8 mouse cellular contexts compared by ENCODE assay signal in genomic region chr1:78724458-78725190, GRCm38 (mm10).
DNase-seq lines count a peak whose midpoint lies in the region; ATAC-seq and TF ChIP-seq lines count a peak whose summit lies in the region.

No protein-coding gene starts in this region.

- H3K36me3 ChIP-seq in limb, embryonic 11.5 days (ENCODE audit: control insufficient read depth, insufficient read depth, low read length): no peaks in the 10 kb centered on the region
- no peaks in the 10 kb centered on the region for H3K36me3 ChIP-seq in myocyte (ENCODE audit: control insufficient read depth, insufficient read depth)

- H3K4me1 ChIP-seq in limb, embryonic 11.5 days (ENCODE audit: control insufficient read depth, insufficient read depth, low read length): no peaks in the 10 kb centered on the region

- no peak overlapping the region for H3K4me3 ChIP-seq in limb, embryonic 11.5 days (ENCODE audit: low read depth, low read length)
- no peak overlapping the region for H3K4me3 ChIP-seq in myocyte

- H3K9ac ChIP-seq in limb, embryonic 11.5 days (ENCODE audit: low read length): no peak overlapping the region; the same call in 1 of the 2 replicates

- WGBS in limb, embryonic 11.5 days: 16% methylated on average over 17 of the region's 17 CpGs

- DNase-seq in urinary bladder, adult 18-20 months (ENCODE audit: low spot score in 2 of 2): peak; percentile 54 to 72
- no peak for DNase-seq in urinary bladder, postnatal 10 days (ENCODE audit: low spot score)
- DNase-seq in embryo, embryonic 10.5 days (ENCODE audit: low spot score): peak; percentile 88
- DNase-seq in gastrocnemius, postnatal 4 days (ENCODE audit: low spot score in 2 of 2): peak; percentile 62 to 72
- peak; percentile 72 to 83 for DNase-seq in kidney, adult 8-10 months
- DNase-seq in limb, embryonic 11.5 days (ENCODE audit: low spot score): peak; percentile 86
- DNase-seq in spleen, postnatal 36 days (ENCODE audit: low spot score in 2 of 2): peak; percentile 60 to 67

- no peak for TF ChIP-seq POLR2A in myocyte (IDR thresholded peaks at IDR 0.05; ENCODE audit: insufficient read length, low read depth)

- no peak overlapping the region for H3ac ChIP-seq in myocyte (ENCODE audit: control insufficient read depth, insufficient read length)

- no peaks in the 10 kb centered on the region for H3K79me2 ChIP-seq in myocyte (ENCODE audit: control insufficient read depth, insufficient read depth)

- ATAC-seq in limb, embryonic 11.5 days (ENCODE audit: insufficient number of reproducible peaks, low FRiP score, low TSS enrichment, low read depth): no peak; the same call in 1 of the 2 replicates

- no peak overlapping the region for H3K27ac ChIP-seq in limb, embryonic 11.5 days (replicated peaks; ENCODE audit: low read depth, low read length)

- no peak overlapping the region for H3K4me2 ChIP-seq in limb, embryonic 11.5 days (ENCODE audit: low read depth, severe bottlenecking)
- peak overlapping the region; percentile 53 for H3K4me2 ChIP-seq in myocyte (ENCODE audit: low read depth)

- H3K9me3 ChIP-seq in limb, embryonic 11.5 days (ENCODE audit: control insufficient read depth, low read length): no peaks in the 10 kb centered on the region

- H3K27me3 ChIP-seq in limb, embryonic 11.5 days (ENCODE audit: control insufficient read depth, insufficient read depth, low read length): no peaks in the 10 kb centered on the region
- no peaks in the 10 kb centered on the region for H3K27me3 ChIP-seq in myocyte (ENCODE audit: control insufficient read depth, insufficient read depth, insufficient read length)

TF ChIP-seq in myocyte, 11 proteins besides CTCF, POLR2A, EP300 and RAD21:
- no peak for TF ChIP-seq MYOG (IDR thresholded peaks at IDR 0.05; ENCODE audit: control insufficient read depth in 1 of 3, insufficient read depth in 1 of 3, insufficient read length in 2 of 3, low read depth in 2 of 3)
- no peak for TF ChIP-seq MAX (IDR thresholded peaks at IDR 0.05; ENCODE audit: low read depth)
- no peak for TF ChIP-seq USF1 (IDR thresholded peaks at IDR 0.05; ENCODE audit: low read depth)
- TF ChIP-seq CEBPB (IDR thresholded peaks at IDR 0.05; ENCODE audit: insufficient read depth, poor library complexity, severe bottlenecking): no peak
- no peak for TF ChIP-seq MYOD1 (IDR thresholded peaks at IDR 0.05; ENCODE audit: control insufficient read depth in 1 of 3, insufficient read length in 2 of 3, low read depth in 2 of 3)
- TF ChIP-seq TCF12 (IDR thresholded peaks at IDR 0.05; ENCODE audit: insufficient read depth, poor library complexity, severe bottlenecking): no peak
- TF ChIP-seq POLR2AphosphoS2 (IDR thresholded peaks at IDR 0.05; ENCODE audit: insufficient read length, low read depth): no peak
- no peak for TF ChIP-seq REST (IDR thresholded peaks at IDR 0.05; ENCODE audit: insufficient read depth, insufficient read length)
- TF ChIP-seq E2F4 (IDR thresholded peaks at IDR 0.05; ENCODE audit: insufficient read depth): no peak
- no peak for TF ChIP-seq SRF (IDR thresholded peaks at IDR 0.05; ENCODE audit: control insufficient read depth, insufficient read length, low read depth)
- TF ChIP-seq TCF3 (IDR thresholded peaks at IDR 0.05; ENCODE audit: insufficient read length, low read depth): no peak
